Mouse (Mus musculus) retina, postnatal 7 days (tissue): Measurements from ENCODE around the gene Lrtm2.

ENCODE experiments used
- DNase-seq: peaks from one replicate; pipeline ENCODE4 v3.0.0-alpha.2; 2012; ENCODE audit warnings: low read depth, low spot score

Gene Lrtm2

GRCm38 (mm10) chr6:119280761-119281160 is 49.8 kb downstream of the Lrtm2 start:
- peak; percentile 44 for DNase-seq

GRCm38 (mm10) chr6:119276713-119277112 is 53.9 kb downstream of the Lrtm2 start:
- no peak for DNase-seq
